Mouse (Mus musculus): Measurements from ENCODE around the gene Ppie.
"Not testable (repeated sequence)": the region's sequence is repeated elsewhere in the genome, so short reads cannot be mapped to it uniquely, and the experiment has no call there.

Ppie gene

GRCm38 (mm10) chr4:123139513-123140154 lies at the start of gene Ppie:
Ppie (minus strand) TSS chr4:123139951.
- peak; percentile 19 for DNase-seq (ENCODE audit: low spot score)

- DNase-seq (ENCODE audit: low spot score): no peak
These were observed 45.1 kb upstream of the Ppie start for GRCm38 (mm10) chr4:123184816-123185215.

- DNase-seq (ENCODE audit: low spot score): no peak
These were observed 43.7 kb upstream of the Ppie start for GRCm38 (mm10) chr4:123183239-123184056.

- DNase-seq (ENCODE audit: low spot score): no peak
These were observed 42.8 kb upstream of the Ppie start, which contains the start of gene Hpcal4 for GRCm38 (mm10) chr4:123182328-123183238. Hpcal4 (plus strand) TSS chr4:123183227.

GRCm38 (mm10) chr4:123171811-123172210 lies 32.1 kb upstream of the Ppie start:
- no peak for DNase-seq (ENCODE audit: low spot score)

GRCm38 (mm10) chr4:123164157-123164556 lies 24.4 kb upstream of the Ppie start:
- no peak for DNase-seq (ENCODE audit: low spot score)

- no peak for DNase-seq (ENCODE audit: low spot score)
These were observed 22.7 kb upstream of the Ppie start for GRCm38 (mm10) chr4:123162305-123162917.

GRCm38 (mm10) chr4:123161251-123161650 lies 21.5 kb upstream of the Ppie start:
- DNase-seq (ENCODE audit: low spot score): not testable (repeated sequence)

- no peak for DNase-seq (ENCODE audit: low spot score)
These were observed 20.8 kb upstream of the Ppie start for GRCm38 (mm10) chr4:123160571-123160970.

- DNase-seq (ENCODE audit: low spot score): no peak
These were observed 16.1 kb upstream of the Ppie start for GRCm38 (mm10) chr4:123155840-123156239.

- no peak for DNase-seq (ENCODE audit: low spot score)
These were observed 15.7 kb upstream of the Ppie start for GRCm38 (mm10) chr4:123155427-123155826.

- DNase-seq (ENCODE audit: low spot score): no peak
These were observed 15.3 kb upstream of the Ppie start for GRCm38 (mm10) chr4:123155004-123155403.

- no peak for DNase-seq (ENCODE audit: low spot score)
These were observed 13.2 kb upstream of the Ppie start for GRCm38 (mm10) chr4:123152976-123153375.

- no peak for DNase-seq (ENCODE audit: low spot score)
These were observed 12.3 kb upstream of the Ppie start for GRCm38 (mm10) chr4:123152003-123152402.

- no peak for DNase-seq (ENCODE audit: low spot score)
These were observed 7.8 kb upstream of the Ppie start for GRCm38 (mm10) chr4:123147446-123148150.

- DNase-seq (ENCODE audit: low spot score): no peak
These were observed 2.2 kb downstream of the Ppie start for GRCm38 (mm10) chr4:123137551-123137950.

- DNase-seq (ENCODE audit: low spot score): no peak
These were observed 12.7 kb downstream of the Ppie start for GRCm38 (mm10) chr4:123127051-123127450.

GRCm38 (mm10) chr4:123126626-123127025 lies 13.1 kb downstream of the Ppie start:
- no peak for DNase-seq (ENCODE audit: low spot score)

GRCm38 (mm10) chr4:123121286-123121685 lies 18.5 kb downstream of the Ppie start:
- no peak for DNase-seq (ENCODE audit: low spot score)

GRCm38 (mm10) chr4:123116640-123117039 lies 23.1 kb downstream of the Ppie start:
- DNase-seq (ENCODE audit: low spot score): not testable (repeated sequence)

- DNase-seq (ENCODE audit: low spot score): no peak
These were observed 23.7 kb downstream of the Ppie start, which contains the start of gene Oxct2b for GRCm38 (mm10) chr4:123116011-123116410. Oxct2b (plus strand) TSS chr4:123116266.
